In genomic region chr6:50420413-50420812, GRCm38 (mm10) we compare ENCODE assay signal across 20 mouse cellular contexts. TPM values are rescaled to one million over a fixed set of nuclear protein-coding genes. Genes with fewer than 3 reads are reported as not detected.
DNase-seq lines count a peak whose midpoint lies in the region; ATAC-seq lines count a peak whose summit lies in the region.
"Had no signal": no experiment of that assay in that cellular context is flagged by ENCODE, and none has a peak within 500 bp of the region (broad histone marks: within the 10 kb centered on the region; RNA-seq: fewer than 3 reads in every experiment).

No protein-coding gene starts in this region.

- ATAC-seq in embryonic facial prominence, embryonic 11.5 days (replicated peaks; ENCODE audit: insufficient number of reproducible peaks, low FRiP score, low TSS enrichment, low read depth), result no peak
- ATAC-seq in embryonic facial prominence, embryonic 13.5 days (ENCODE audit: insufficient number of reproducible peaks, insufficient read depth, low FRiP score, low TSS enrichment, low read depth), result no peak
- ATAC-seq: forebrain, postnatal 0 days; inflammation-experienced regulatory T-cells, adult 6 months had no signal

- peak overlapping the region; percentile 47; the same call in 1 of the 2 replicates for H3K27ac ChIP-seq in embryonic facial prominence, embryonic 11.5 days (replicated peaks; ENCODE audit: low read depth, low read length)
- no peak overlapping the region for H3K27ac ChIP-seq in embryonic facial prominence, embryonic 10.5 days (replicated peaks)
- peak overlapping the region; percentile 40; the same call in 1 of the 2 replicates for H3K27ac ChIP-seq in embryonic facial prominence, embryonic 13.5 days
- H3K27ac ChIP-seq: forebrain, embryonic 10.5 days; hindbrain, embryonic 14.5 days; liver, embryonic 14.5 days had no signal

- no peak overlapping the region for H3K4me3 ChIP-seq in embryonic facial prominence, embryonic 11.5 days (ENCODE audit: low read depth, low read length)
- H3K4me3 ChIP-seq in embryonic facial prominence, embryonic 10.5 days, result no peak overlapping the region
- no peak overlapping the region for H3K4me3 ChIP-seq in embryonic facial prominence, embryonic 13.5 days
- H3K4me3 ChIP-seq: forebrain, embryonic 10.5 days; megakaryocyte, embryonic 14.5 days had no signal

- 81% methylated on average over 2 of the region's 2 CpGs for WGBS in embryonic facial prominence, embryonic 11.5 days
- WGBS in embryonic facial prominence, embryonic 10.5 days, result 80% methylated on average over 2 of the region's 2 CpGs
- 78% methylated on average over 2 of the region's 2 CpGs for WGBS in embryonic facial prominence, embryonic 13.5 days

- no peak overlapping the region for H3K4me2 ChIP-seq in embryonic facial prominence, embryonic 11.5 days (ENCODE audit: low read depth, low read length)
- no peak overlapping the region for H3K4me2 ChIP-seq in embryonic facial prominence, embryonic 13.5 days
- H3K4me2 ChIP-seq: hindbrain, embryonic 14.5 days; lung, embryonic 14.5 days had no signal

- H3K36me3 ChIP-seq in embryonic facial prominence, embryonic 11.5 days (replicated peaks; ENCODE audit: control insufficient read depth, insufficient read depth, low read depth, low read length), result no peaks in the 10 kb centered on the region
- no peaks in the 10 kb centered on the region; the same call in 1 of the 2 replicates for H3K36me3 ChIP-seq in embryonic facial prominence, embryonic 10.5 days (replicated peaks)
- peaks cover 6% of the 10 kb centered on the region; the same call in 1 of the 2 replicates for H3K36me3 ChIP-seq in embryonic facial prominence, embryonic 13.5 days

- H3K4me1 ChIP-seq in embryonic facial prominence, embryonic 11.5 days (ENCODE audit: control insufficient read depth, insufficient read depth, low read length), result no peaks in the 10 kb centered on the region
- H3K4me1 ChIP-seq in embryonic facial prominence, embryonic 10.5 days, result peaks cover 17% of the 10 kb centered on the region
- peaks cover 19% of the 10 kb centered on the region for H3K4me1 ChIP-seq in embryonic facial prominence, embryonic 13.5 days

- no peak overlapping the region for H3K9ac ChIP-seq in embryonic facial prominence, embryonic 11.5 days (replicated peaks; ENCODE audit: low read length)
- no peak overlapping the region for H3K9ac ChIP-seq in embryonic facial prominence, embryonic 13.5 days
- H3K9ac ChIP-seq: forebrain, postnatal 0 days; hindbrain, embryonic 14.5 days; liver, embryonic 14.5 days; lung, embryonic 14.5 days had no signal

- DNase-seq in embryonic facial prominence, embryonic 11.5 days (ENCODE audit: low spot score), result no peak
- DNase-seq in embryonic facial prominence, embryonic 10.5 days (ENCODE audit: low spot score), result no peak
- DNase-seq in kidney, adult 9 months, result peak; percentile 88
- DNase-seq in kidney, postnatal 25 days, result peak; percentile 27 to 70
- no peak for DNase-seq in thymus, postnatal 4 days
- DNase-seq in embryo, embryonic 10.5 days (ENCODE audit: low spot score), result no peak
- DNase-seq in left cerebral cortex, adult 11 months (ENCODE audit: low spot score), result no peak
- DNase-seq: adrenal gland, postnatal 14 days; cerebellum, adult 2 months; forebrain, postnatal 0 days; gastrocnemius, postnatal 25 days; heart, postnatal 36 days; lung, embryonic 14.5 days; midbrain, embryonic 14.5 days had no signal

- no peaks in the 10 kb centered on the region for H3K27me3 ChIP-seq in embryonic facial prominence, embryonic 11.5 days (ENCODE audit: control insufficient read depth, insufficient read depth, low read length)
- H3K27me3 ChIP-seq in embryonic facial prominence, embryonic 10.5 days (replicated peaks; ENCODE audit: low read depth, poor library complexity, severe bottlenecking), result no peaks in the 10 kb centered on the region
- no peaks in the 10 kb centered on the region for H3K27me3 ChIP-seq in embryonic facial prominence, embryonic 13.5 days
- H3K27me3 ChIP-seq: megakaryocyte, embryonic 14.5 days had no signal

- no peaks in the 10 kb centered on the region for H3K9me3 ChIP-seq in embryonic facial prominence, embryonic 11.5 days (replicated peaks; ENCODE audit: control insufficient read depth, low read length)
- H3K9me3 ChIP-seq in embryonic facial prominence, embryonic 10.5 days, result no peaks in the 10 kb centered on the region
- no peaks in the 10 kb centered on the region for H3K9me3 ChIP-seq in embryonic facial prominence, embryonic 13.5 days
- H3K9me3 ChIP-seq: forebrain, embryonic 10.5 days; megakaryocyte, embryonic 14.5 days had no signal

RNA-seq across cellular contexts. Expression of gene Osbpl3, which starts 35.6 kb away (rescaled TPM):
- polyA plus RNA-seq in embryonic facial prominence, embryonic 11.5 days (2014; fragmentation: Nextera tagmentation; extraction: Ambion mirVana), result 9.0 and 10.4 TPM in 2 replicates
- polyA plus RNA-seq in embryonic facial prominence, embryonic 10.5 days (2016; fragmentation: Nextera tagmentation; extraction: Ambion mirVana), result 9.0 and 9.8 TPM in 2 replicates
- polyA plus RNA-seq in embryonic facial prominence, embryonic 13.5 days (2015; fragmentation: Nextera tagmentation; extraction: Ambion mirVana), result 13.9 and 15.1 TPM in 2 replicates

Comparison
In these comparisons a context has a peak if more than half of its experiments do, and no peak if none do; other contexts are left out.
1. DNase-seq: peak in kidney, adult 9 months (single experiment) and kidney, postnatal 25 days (2 of 2); none in embryonic facial prominence, embryonic 11.5 days (single experiment), embryonic facial prominence, embryonic 10.5 days (single experiment), thymus, postnatal 4 days (single experiment), embryo, embryonic 10.5 days (single experiment) and left cerebral cortex, adult 11 months (single experiment).